Mouse (Mus musculus) midbrain, embryonic 14.5 days (tissue): ENCODE measurements around the gene Gm13278. TPM values are rescaled to one million over a fixed set of nuclear protein-coding genes. Genes with fewer than 3 reads are reported as not detected.

ENCODE experiments used
- ATAC-seq: fragments of 200-750 bp; cut with Nextera tagmentation; 2 replicates; pipeline ENCODE4 v1.8.0; 2017; ENCODE audit warnings: moderate number of reproducible peaks, moderate library complexity; ENCODE audit not compliant: low FRiP score, low TSS enrichment
- DNase-seq: peaks from one replicate; pipeline ENCODE4 v3.0.0-alpha.2; 2015
- H3K27ac ChIP-seq: fragments of 300-500 bp; sonication (generic); replicated peaks from 2 replicates; pipeline ENCODE4 v1.5.1; 2014; ENCODE audit warnings: mild to moderate bottlenecking, low read depth, low read length, moderate library complexity
- H3K27me3 ChIP-seq: fragments of 300-500 bp; sonication (generic); 2 replicates; pipeline ENCODE4 v1.6.1; 2014; ENCODE audit warnings: low read length, control low read depth, mixed read lengths; ENCODE audit not compliant: control insufficient read depth, insufficient read depth
- H3K36me3 ChIP-seq: fragments of 300-500 bp; sonication (generic); 2 replicates; pipeline ENCODE4 v1.6.1; 2014; ENCODE audit warnings: low read length, control low read depth; ENCODE audit not compliant: control insufficient read depth, insufficient read depth
- H3K4me1 ChIP-seq: fragments of 300-500 bp; sonication (generic); 2 replicates; pipeline ENCODE4 v1.6.1; 2014; ENCODE audit warnings: mild to moderate bottlenecking, antibody characterized with exemption, low read length, control low read depth; ENCODE audit not compliant: control insufficient read depth, insufficient read depth
- H3K4me2 ChIP-seq: fragments of 300-500 bp; sonication (generic); 2 replicates; pipeline ENCODE4 v1.6.1; 2014; ENCODE audit warnings: mild to moderate bottlenecking, low read length, moderate library complexity
- H3K4me3 ChIP-seq: fragments of 300-500 bp; sonication (generic); replicated peaks from 2 replicates; pipeline ENCODE4 v1.5.1; 2014; ENCODE audit warnings: low read depth, low read length
- H3K9ac ChIP-seq: fragments of 300-500 bp; sonication (generic); replicated peaks from 2 replicates; pipeline ENCODE4 v1.6.1; 2014; ENCODE audit warnings: mild to moderate bottlenecking, low read length, moderate library complexity
- H3K9me3 ChIP-seq: fragments of 300-500 bp; sonication (generic); 2 replicates; pipeline ENCODE4 v1.6.1; 2016; ENCODE audit warnings: low read length, control low read depth, mixed read lengths; ENCODE audit not compliant: control insufficient read depth
- WGBS: fragments of 180-500 bp; shearing (Covaris S2); extraction: QIAGEN DNeasy Blood & Tissue Kit; methylation state at CpG from one replicate; pipeline ENCODE4 v1.1.7; 2014; 5-methylcytosine and 5-hydroxymethylcytosine counted together
- polyA plus RNA-seq: library from polyadenylated mRNA; unstranded; fragments of >200 nt; fragmentation: Nextera tagmentation; extraction: Ambion mirVana; gene quantifications from 2 replicates; pipeline ENCODE4 v1.2.1, GENCODE M21; 2014

The Gm13278 gene
- polyA plus RNA-seq, 1 experiment from 2014 or later, result not detected

DNA sequence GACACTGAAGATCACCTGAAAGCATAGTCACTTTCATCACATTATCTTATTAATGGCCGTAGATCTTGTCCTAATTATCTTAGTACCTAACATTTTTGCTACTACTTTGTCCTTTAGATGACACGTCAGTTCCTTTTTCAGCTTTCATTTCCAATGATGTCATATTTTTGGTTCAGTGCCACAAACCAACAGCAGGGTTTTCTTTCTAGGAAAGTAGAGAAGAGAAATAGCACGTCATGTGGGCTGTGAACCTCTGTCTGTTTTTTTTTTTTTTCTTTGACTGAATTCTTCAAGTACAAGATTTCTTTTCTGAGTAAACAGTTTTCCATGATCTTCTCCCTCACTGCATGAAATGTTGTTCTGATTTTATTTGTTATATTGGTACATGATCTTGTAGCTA is 48.7 kb downstream of the Gm13278 start:
- Histone ChIP-seq H3K36me3 (no peaks in the 10 kb centered on the region), H3K9me3 (no peaks in the 10 kb centered on the region), H3K27me3 (no peaks in the 10 kb centered on the region), H3K4me3 (no peak overlapping the region), H3K9ac (no peak overlapping the region), H3K4me1 (no peaks in the 10 kb centered on the region), H3K4me2 (no peak overlapping the region), H3K27ac (no peak overlapping the region)
- DNase-seq, result no peak
- ATAC-seq, result no peak
- 86% methylated on average over 3 of the region's 3 CpGs for WGBS

DNA sequence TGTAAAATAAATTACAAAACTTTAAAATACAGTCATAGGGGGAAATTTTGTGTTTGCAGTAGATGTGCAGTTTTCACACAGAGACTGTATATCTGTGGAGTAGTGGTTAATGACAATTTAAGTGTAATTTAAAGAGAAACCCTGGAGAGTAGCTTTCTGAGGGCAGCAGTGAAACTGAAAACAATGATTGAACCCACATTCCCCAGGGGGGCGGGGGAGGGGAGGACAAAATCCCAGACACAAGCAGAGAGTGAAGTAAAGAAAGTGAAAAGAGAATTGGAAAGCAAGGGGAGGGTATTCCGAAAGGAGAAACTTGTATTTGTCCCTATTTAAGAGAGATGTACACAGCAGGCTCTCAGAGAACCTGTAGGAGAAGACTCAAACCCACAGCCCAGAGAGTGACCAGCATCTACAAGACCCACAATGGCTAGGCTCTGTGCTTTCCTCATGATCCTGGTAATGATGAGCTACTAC is 50.1 kb downstream of the Gm13278 start, which contains the start of gene Ifna4:
Gene Ifna4, plus strand, starts transcription at position 424 of the 474 bp plus-strand sequence.
- WGBS, result 34% methylated on average over 2 of the region's 2 CpGs
- no peak for ATAC-seq
- no peak for DNase-seq
- H3K36me3 ChIP-seq, result no peaks in the 10 kb centered on the region
- H3K4me2 ChIP-seq, result no peak within 1 kb of the TSS
- no peak within 1 kb of the TSS for H3K27ac ChIP-seq
- H3K27me3 ChIP-seq, result no peaks in the 10 kb centered on the region
- H3K4me1 ChIP-seq, result no peaks in the 10 kb centered on the region
- no peak within 1 kb of the TSS for H3K9ac ChIP-seq
- no peaks in the 10 kb centered on the region for H3K9me3 ChIP-seq
- no peak within 1 kb of the TSS for H3K4me3 ChIP-seq

Other genes starting within 250 kb of the Gm13278 start
- gene Ifna15, start 233.3 kb upstream of the Gm13278 start, polyA plus RNA-seq, result not detected in 2 replicates
- gene Ifna14, start 219.8 kb upstream of the Gm13278 start, polyA plus RNA-seq, result not detected in 2 replicates
- not detected in 2 replicates for gene Ifna9, start 199.2 kb upstream of the Gm13278 start, polyA plus RNA-seq
- not detected in 2 replicates for gene Ifna12, start 188.2 kb upstream of the Gm13278 start, polyA plus RNA-seq
- gene C87499, start 157.1 kb upstream of the Gm13278 start, polyA plus RNA-seq, result not detected in 2 replicates
- not detected in 2 replicates for gene Ifna13, start 147.1 kb upstream of the Gm13278 start, polyA plus RNA-seq
- gene Ifna16, start 114.6 kb upstream of the Gm13278 start, polyA plus RNA-seq, result not detected in 2 replicates
- gene Ifna2, start 107.6 kb upstream of the Gm13278 start, polyA plus RNA-seq, result not detected in 2 replicates
- gene Ifnab, start 100.2 kb upstream of the Gm13278 start, polyA plus RNA-seq, result not detected in 2 replicates
- gene Gm26566, start 69.7 kb upstream of the Gm13278 start, polyA plus RNA-seq, result 1.8 and 2.2 TPM in 2 replicates
- gene Klhl9, start 69.1 kb upstream of the Gm13278 start, polyA plus RNA-seq, result 137 and 177 TPM in 2 replicates
- not detected in 2 replicates for gene Gm13271, start 36.7 kb upstream of the Gm13278 start, polyA plus RNA-seq
- not detected in 2 replicates for gene Gm13283, start 31.4 kb upstream of the Gm13278 start, polyA plus RNA-seq
- not detected in 2 replicates for gene Gm13290, start 17.7 kb upstream of the Gm13278 start, polyA plus RNA-seq
- not detected in 2 replicates for gene Gm13289, start 14.6 kb upstream of the Gm13278 start, polyA plus RNA-seq
- not detected in 2 replicates for gene Gm13272, start 11.7 kb upstream of the Gm13278 start, polyA plus RNA-seq
- not detected in 2 replicates for gene Ifnz, start 9.4 kb upstream of the Gm13278 start, polyA plus RNA-seq
- not detected in 2 replicates for gene Gm13276, start 5.8 kb upstream of the Gm13278 start, polyA plus RNA-seq
- not detected in 2 replicates for gene Gm13277, start 2.9 kb upstream of the Gm13278 start, polyA plus RNA-seq
- not detected in 2 replicates for gene Gm13275, start 2.9 kb downstream of the Gm13278 start, polyA plus RNA-seq
- gene Gm13279, start 5.8 kb downstream of the Gm13278 start, polyA plus RNA-seq, result not detected in 2 replicates
- gene Gm13285, start 8.1 kb downstream of the Gm13278 start, polyA plus RNA-seq, result 0.17 TPM in 1 of 2 replicates, not detected in the other
- not detected in 2 replicates for gene Gm13287, start 11.7 kb downstream of the Gm13278 start, polyA plus RNA-seq
- 0.08 TPM in 1 of 2 replicates, not detected in the other for gene Gm13288, start 14.0 kb downstream of the Gm13278 start, polyA plus RNA-seq
- not detected in 2 replicates for gene Ifna7, start 24.7 kb downstream of the Gm13278 start, polyA plus RNA-seq
- not detected in 2 replicates for gene Ifna11, start 28.4 kb downstream of the Gm13278 start, polyA plus RNA-seq
- not detected in 2 replicates for gene Ifna6, start 35.9 kb downstream of the Gm13278 start, polyA plus RNA-seq
- not detected in 2 replicates for gene Ifna5, start 44.0 kb downstream of the Gm13278 start, polyA plus RNA-seq
- not detected in 2 replicates for gene Ifna4, start 50.3 kb downstream of the Gm13278 start, polyA plus RNA-seq
- not detected in 2 replicates for gene Ifna1, start 58.5 kb downstream of the Gm13278 start, polyA plus RNA-seq
- not detected in 2 replicates for gene Ifne, start 88.7 kb downstream of the Gm13278 start, polyA plus RNA-seq